Comparison of ENCODE assay signal across 8 mouse cellular contexts in the genomic region with DNA sequence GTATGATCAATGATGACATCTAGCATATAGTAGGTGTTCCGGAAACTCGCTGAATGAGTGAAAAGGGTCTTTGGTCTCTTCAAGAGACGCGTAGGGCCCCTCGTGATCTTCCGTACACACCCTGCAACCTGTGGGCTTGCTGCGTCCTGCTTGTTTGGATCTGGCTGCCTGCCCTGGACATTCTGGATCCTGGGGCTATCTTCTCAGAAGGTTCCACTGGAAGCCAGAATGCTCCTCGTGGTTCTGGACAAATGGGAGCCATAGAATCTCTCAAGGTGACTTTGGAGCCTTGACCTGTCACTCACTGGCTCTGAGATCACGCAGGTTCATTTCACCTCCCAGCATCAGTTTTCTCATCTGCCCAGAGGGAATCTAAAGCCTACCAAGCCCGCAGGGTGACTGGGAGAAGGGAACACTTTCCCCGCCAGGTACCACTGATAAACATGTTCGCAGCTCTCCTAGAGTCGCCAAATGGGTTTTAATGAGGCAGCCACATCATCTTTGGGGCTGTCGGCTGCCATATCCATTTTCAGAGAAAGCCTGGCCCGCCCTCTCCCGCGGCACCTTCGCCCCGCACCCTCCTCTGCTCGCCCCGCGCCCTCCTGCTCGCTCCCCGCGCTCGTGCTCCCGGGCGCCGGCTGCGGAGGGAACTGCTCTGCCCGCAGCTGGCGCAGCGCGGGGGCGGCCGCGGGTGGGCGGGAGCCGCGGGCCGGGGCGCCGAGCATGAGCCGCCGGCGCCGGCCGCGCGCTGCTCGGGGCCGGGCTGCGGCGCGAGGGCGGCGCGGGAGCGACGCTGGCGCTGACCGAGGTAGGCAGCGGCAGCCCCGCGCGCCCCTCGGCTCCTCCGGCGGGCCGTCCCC. TPM values are rescaled to one million over a fixed set of nuclear protein-coding genes. Genes with fewer than 3 reads are reported as not detected.
DNase-seq lines count a peak whose midpoint lies in the region; ATAC-seq and TF ChIP-seq lines count a peak whose summit lies in the region.

A gene (plus strand): TSS at position 683 of the 860 bp plus-strand sequence.

- TF ChIP-seq EP300 in liver, postnatal 0 days (IDR thresholded peaks at IDR 0.05; ENCODE audit: low read depth): no peak

- no peak within 1 kb of the TSS for H3K27ac ChIP-seq in liver, embryonic 11.5 days (ENCODE audit: low read depth, low read length)
- no peak within 1 kb of the TSS for H3K27ac ChIP-seq in liver, postnatal 0 days (ENCODE audit: low read depth)
- no peak within 1 kb of the TSS for H3K27ac ChIP-seq in embryonic facial prominence, embryonic 10.5 days (replicated peaks)
- no peak within 1 kb of the TSS for H3K27ac ChIP-seq in intestine, embryonic 15.5 days
- H3K27ac ChIP-seq in midbrain, embryonic 10.5 days (replicated peaks): peak within 1 kb of the TSS; percentile 33; the same call in 1 of the 2 replicates

- H3K4me2 ChIP-seq in liver, embryonic 11.5 days: peak within 1 kb of the TSS; percentile 57
- no peak within 1 kb of the TSS; the same call in 1 of the 2 replicates for H3K4me2 ChIP-seq in liver, postnatal 0 days (ENCODE audit: low read depth, low read length)
- peak within 1 kb of the TSS; percentile 88 for H3K4me2 ChIP-seq in intestine, embryonic 15.5 days (replicated peaks)

- peak within 1 kb of the TSS; percentile 42 for H3K4me3 ChIP-seq in liver, embryonic 11.5 days (ENCODE audit: low read depth, low read length)
- H3K4me3 ChIP-seq in liver, postnatal 0 days (ENCODE audit: low read depth, low read length): no peak within 1 kb of the TSS
- H3K4me3 ChIP-seq in embryonic facial prominence, embryonic 10.5 days: peak within 1 kb of the TSS; percentile 57
- peak within 1 kb of the TSS; percentile 40 for H3K4me3 ChIP-seq in intestine, embryonic 15.5 days (replicated peaks)
- H3K4me3 ChIP-seq in midbrain, embryonic 10.5 days: peak within 1 kb of the TSS; percentile 60

- H3K9me3 ChIP-seq in liver, embryonic 11.5 days (ENCODE audit: control insufficient read depth, low read length): no peaks in the 10 kb centered on the region
- H3K9me3 ChIP-seq in liver, postnatal 0 days (ENCODE audit: low read length): no peaks in the 10 kb centered on the region
- H3K9me3 ChIP-seq in embryonic facial prominence, embryonic 10.5 days: no peaks in the 10 kb centered on the region
- H3K9me3 ChIP-seq in intestine, embryonic 15.5 days: no peaks in the 10 kb centered on the region
- H3K9me3 ChIP-seq in midbrain, embryonic 10.5 days (replicated peaks): no peaks in the 10 kb centered on the region

- WGBS in liver, embryonic 11.5 days: 10% methylated on average over 69 of the region's 70 CpGs
- WGBS in liver, postnatal 0 days (ENCODE audit: insufficient replicate concordance): 12% methylated on average over 58 of the region's 70 CpGs
- WGBS in embryonic facial prominence, embryonic 10.5 days: 13% methylated on average over 70 of the region's 70 CpGs
- 13% methylated on average over 52 of the region's 70 CpGs for WGBS in intestine, embryonic 15.5 days
- WGBS in midbrain, embryonic 10.5 days: 11% methylated on average over 70 of the region's 70 CpGs

- no peak within 1 kb of the TSS for H3K9ac ChIP-seq in liver, embryonic 11.5 days (ENCODE audit: low read depth, low read length)
- H3K9ac ChIP-seq in liver, postnatal 0 days (replicated peaks): no peak within 1 kb of the TSS
- H3K9ac ChIP-seq in intestine, embryonic 15.5 days: peak within 1 kb of the TSS; percentile 20; the same call in 1 of the 2 replicates

- ATAC-seq in liver, embryonic 11.5 days (replicated peaks; ENCODE audit: low FRiP score): no peak
- no peak for ATAC-seq in liver, postnatal 0 days
- ATAC-seq in intestine, embryonic 15.5 days: no peak

- DNase-seq in liver, embryonic 11.5 days (ENCODE audit: low spot score): no peak
- no peak for DNase-seq in liver, postnatal 0 days
- DNase-seq in embryonic facial prominence, embryonic 10.5 days (ENCODE audit: low spot score): no peak
- DNase-seq in midbrain, embryonic 10.5 days (ENCODE audit: low spot score): no peak
- no peak for DNase-seq in urinary bladder, postnatal 10 days (ENCODE audit: low spot score)
- no peak for DNase-seq in testis, postnatal 10 days (ENCODE audit: low spot score)
- DNase-seq in urinary bladder, adult 2 months (ENCODE audit: low spot score): no peak

- H3K27me3 ChIP-seq in liver, embryonic 11.5 days (replicated peaks; ENCODE audit: control insufficient read depth, insufficient read depth, low read length): peaks cover 42% of the 10 kb centered on the region
- peaks cover 26% of the 10 kb centered on the region for H3K27me3 ChIP-seq in liver, postnatal 0 days (ENCODE audit: insufficient read depth, low read length)
- H3K27me3 ChIP-seq in embryonic facial prominence, embryonic 10.5 days (replicated peaks; ENCODE audit: low read depth, poor library complexity, severe bottlenecking): peaks cover 73% of the 10 kb centered on the region
- peaks cover 49% of the 10 kb centered on the region for H3K27me3 ChIP-seq in intestine, embryonic 15.5 days (replicated peaks)
- H3K27me3 ChIP-seq in midbrain, embryonic 10.5 days (ENCODE audit: low read depth, poor library complexity, severe bottlenecking): peaks cover 68% of the 10 kb centered on the region

- no peaks in the 10 kb centered on the region for H3K4me1 ChIP-seq in liver, embryonic 11.5 days (replicated peaks; ENCODE audit: control insufficient read depth, insufficient read depth, low read length)
- H3K4me1 ChIP-seq in liver, postnatal 0 days (ENCODE audit: insufficient read depth): no peaks in the 10 kb centered on the region
- peaks cover 8% of the 10 kb centered on the region for H3K4me1 ChIP-seq in embryonic facial prominence, embryonic 10.5 days
- H3K4me1 ChIP-seq in intestine, embryonic 15.5 days (replicated peaks): no peaks in the 10 kb centered on the region; the same call in 1 of the 2 replicates
- H3K4me1 ChIP-seq in midbrain, embryonic 10.5 days: peaks cover 16% of the 10 kb centered on the region

- no peaks in the 10 kb centered on the region for H3K36me3 ChIP-seq in liver, embryonic 11.5 days (ENCODE audit: control insufficient read depth, insufficient read depth, low read length)
- no peaks in the 10 kb centered on the region for H3K36me3 ChIP-seq in liver, postnatal 0 days (replicated peaks; ENCODE audit: insufficient read depth, low read length)
- H3K36me3 ChIP-seq in embryonic facial prominence, embryonic 10.5 days (replicated peaks): no peaks in the 10 kb centered on the region
- no peaks in the 10 kb centered on the region for H3K36me3 ChIP-seq in intestine, embryonic 15.5 days
- no peaks in the 10 kb centered on the region for H3K36me3 ChIP-seq in midbrain, embryonic 10.5 days

- TF ChIP-seq CTCF in liver, postnatal 0 days (IDR thresholded peaks at IDR 0.05; ENCODE audit: low read depth): no peak

RNA-seq across cellular contexts. Expression of the gene that starts here (rescaled TPM):
- 0.08 TPM in 1 of 2 replicates, not detected in the other for polyA plus RNA-seq in liver, embryonic 11.5 days (2014; fragmentation: Nextera tagmentation; extraction: Ambion mirVana)
- polyA plus RNA-seq in liver, postnatal 0 days (2015; fragmentation: Nextera tagmentation; extraction: Ambion mirVana): 0.06 and 0.11 TPM in 2 replicates
- 0.06 and 0.13 TPM in 2 replicates for polyA plus RNA-seq in embryonic facial prominence, embryonic 10.5 days (2016; fragmentation: Nextera tagmentation; extraction: Ambion mirVana)
- polyA plus RNA-seq in intestine, embryonic 15.5 days (2015; fragmentation: Nextera tagmentation; extraction: Ambion mirVana): 0.13 and 0.33 TPM in 2 replicates
- polyA plus RNA-seq in midbrain, embryonic 10.5 days (2016; fragmentation: Nextera tagmentation; extraction: Ambion mirVana): 0.09 and 0.15 TPM in 2 replicates
- 1.0 and 1.1 TPM in 2 replicates for polyA plus RNA-seq in urinary bladder, adult 2 months (2012; rRNA removed)
